Mouse (Mus musculus): ENCODE measurements around the gene Arhgef2.

DNA sequence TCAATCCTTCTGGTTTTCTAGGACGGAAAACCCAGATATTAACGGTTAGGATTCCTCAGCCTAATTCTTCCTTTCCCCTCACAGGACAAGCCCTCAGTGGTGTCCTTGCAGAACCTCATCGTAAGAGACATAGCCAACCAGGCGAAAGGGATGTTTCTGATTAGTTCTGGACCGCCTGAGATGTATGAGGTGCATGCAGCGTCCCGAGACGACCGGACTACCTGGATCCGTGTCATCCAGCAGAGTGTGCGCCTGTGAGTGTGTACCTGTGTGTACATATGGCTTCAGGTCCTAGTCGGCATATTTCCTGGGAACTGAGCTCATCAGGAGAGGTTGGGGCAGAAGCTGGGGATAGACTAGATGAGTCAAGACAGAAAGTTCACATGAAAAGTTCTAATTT is 33.5 kb downstream of the Arhgef2 start:
- TF ChIP-seq POLR2A (IDR thresholded peaks at IDR 0.05; ENCODE audit: insufficient read length, low read depth) (peak; percentile 61), MYOD1 (IDR thresholded peaks at IDR 0.05; ENCODE audit: control insufficient read depth in 1 of 3, insufficient read length in 2 of 3, low read depth in 2 of 3) (no peak), MAX (IDR thresholded peaks at IDR 0.05; ENCODE audit: low read depth) (no peak), SRF (IDR thresholded peaks at IDR 0.05; ENCODE audit: control insufficient read depth, insufficient read length, low read depth) (no peak), E2F4 (IDR thresholded peaks at IDR 0.05; ENCODE audit: insufficient read depth) (no peak), USF1 (IDR thresholded peaks at IDR 0.05; ENCODE audit: low read depth) (no peak), MYOG (IDR thresholded peaks at IDR 0.05; ENCODE audit: control insufficient read depth in 1 of 3, insufficient read depth in 1 of 3, insufficient read length in 2 of 3, low read depth in 2 of 3) (no peak)
